Mouse (Mus musculus) embryonic facial prominence, embryonic 13.5 days (tissue): ENCODE results near the gene Csgalnact2. TPM values are rescaled to one million over a fixed set of nuclear protein-coding genes. Genes with fewer than 3 reads are reported as not detected.

Experiments
- ATAC-seq: fragments of 200-750 bp; cut with Nextera tagmentation; 2 replicates; pipeline ENCODE4 v1.8.0; 2017; ENCODE audit warnings: low read depth; ENCODE audit not compliant: insufficient number of reproducible peaks, insufficient read depth, low FRiP score, low TSS enrichment
- H3K27ac ChIP-seq: fragments of 300-500 bp; sonication (generic); 2 replicates; pipeline ENCODE4 v1.5.1; 2015; ENCODE audit warnings: moderate library complexity, mild to moderate bottlenecking, inconsistent platforms
- H3K27me3 ChIP-seq: fragments of 300-500 bp; sonication (generic); 2 replicates; pipeline ENCODE4 v1.6.1; 2015; ENCODE audit warnings: mild to moderate bottlenecking, inconsistent platforms
- H3K36me3 ChIP-seq: fragments of 300-500 bp; sonication (generic); 2 replicates; pipeline ENCODE4 v1.6.1; 2015; ENCODE audit warnings: mild to moderate bottlenecking, inconsistent platforms
- H3K4me1 ChIP-seq: fragments of 300-500 bp; sonication (generic); 2 replicates; pipeline ENCODE4 v1.6.1; 2015; ENCODE audit warnings: inconsistent platforms
- H3K4me2 ChIP-seq: fragments of 300-500 bp; sonication (generic); 2 replicates; pipeline ENCODE4 v1.6.1; 2015; ENCODE audit warnings: moderate library complexity, mild to moderate bottlenecking, inconsistent platforms
- H3K4me3 ChIP-seq: fragments of 300-500 bp; sonication (generic); 2 replicates; pipeline ENCODE4 v1.5.1; 2015; ENCODE audit warnings: mild to moderate bottlenecking, inconsistent platforms
- H3K9ac ChIP-seq: fragments of 300-500 bp; sonication (generic); 2 replicates; pipeline ENCODE4 v1.6.1; 2015; ENCODE audit warnings: mild to moderate bottlenecking, inconsistent platforms
- H3K9me3 ChIP-seq: fragments of 300-500 bp; sonication (generic); 2 replicates; pipeline ENCODE4 v1.6.1; 2016; ENCODE audit warnings: inconsistent platforms
- WGBS: fragments of 180-500 bp; shearing (Covaris S2); methylation state at CpG from one replicate; pipeline ENCODE4 v1.1.7; 2015; ENCODE audit warnings: mixed read lengths; 5-methylcytosine and 5-hydroxymethylcytosine counted together
- polyA plus RNA-seq: library from polyadenylated mRNA; unstranded; fragments of >200 nt; fragmentation: Nextera tagmentation; extraction: Ambion mirVana; gene quantifications from 2 replicates; pipeline ENCODE4 v1.2.1, GENCODE M21; 2015

The Csgalnact2 gene
- polyA plus RNA-seq, 1 experiment from 2014 or later: 16.1 TPM

GRCm38 (mm10) chr6:118083608-118084007, 55.3 kb downstream of the Csgalnact2 start:
- 66% methylated on average over 6 of the region's 6 CpGs for WGBS

GRCm38 (mm10) chr6:118082384-118082783, 56.6 kb downstream of the Csgalnact2 start:
- 77% methylated on average over 3 of the region's 3 CpGs for WGBS
- Histone ChIP-seq H3K27ac (no peak overlapping the region), H3K9me3 (no peaks in the 10 kb centered on the region), H3K4me1 (no peaks in the 10 kb centered on the region), H3K9ac (no peak overlapping the region), H3K27me3 (peaks cover 13% of the 10 kb centered on the region), H3K36me3 (no peaks in the 10 kb centered on the region), H3K4me2 (no peak overlapping the region), H3K4me3 (no peak overlapping the region)
- no peak for ATAC-seq

More at GRCm38 (mm10) chr6:118083608-118084007, 55.3 kb downstream of the Csgalnact2 start:
- no peaks in the 10 kb centered on the region for H3K4me1 ChIP-seq
- H3K9me3 ChIP-seq: no peaks in the 10 kb centered on the region
- H3K4me3 ChIP-seq: no peak overlapping the region
- no peak for ATAC-seq
- no peaks in the 10 kb centered on the region for H3K36me3 ChIP-seq
- peaks cover 13% of the 10 kb centered on the region for H3K27me3 ChIP-seq
- no peak overlapping the region for H3K27ac ChIP-seq
- no peak overlapping the region for H3K9ac ChIP-seq
- no peak overlapping the region for H3K4me2 ChIP-seq

- Histone ChIP-seq H3K9ac (no peak overlapping the region), H3K4me1 (no peaks in the 10 kb centered on the region), H3K4me3 (no peak overlapping the region), H3K27ac (no peak overlapping the region), H3K9me3 (no peaks in the 10 kb centered on the region), H3K27me3 (peaks cover 13% of the 10 kb centered on the region), H3K4me2 (no peak overlapping the region), H3K36me3 (no peaks in the 10 kb centered on the region)
- ATAC-seq: no peak
- WGBS: 92% methylated on average over 4 of the region's 4 CpGs
Measured at GRCm38 (mm10) chr6:118080711-118081110, 58.2 kb downstream of the Csgalnact2 start.

- 58% methylated on average over 10 of the region's 10 CpGs for WGBS
Measured at GRCm38 (mm10) chr6:118079762-118080465, 59.0 kb downstream of the Csgalnact2 start.

GRCm38 (mm10) chr6:118079292-118079691, 59.6 kb downstream of the Csgalnact2 start:
- Histone ChIP-seq H3K27ac (no peak overlapping the region), H3K4me1 (peaks cover 4% of the 10 kb centered on the region), H3K27me3 (peaks cover 13% of the 10 kb centered on the region), H3K36me3 (no peaks in the 10 kb centered on the region), H3K9ac (no peak overlapping the region), H3K9me3 (no peaks in the 10 kb centered on the region), H3K4me2 (no peak overlapping the region), H3K4me3 (no peak overlapping the region)
- 56% methylated on average over 3 of the region's 3 CpGs for WGBS
- no peak for ATAC-seq

More at GRCm38 (mm10) chr6:118079762-118080465, 59.0 kb downstream of the Csgalnact2 start:
- no peaks in the 10 kb centered on the region for H3K9me3 ChIP-seq
- H3K36me3 ChIP-seq: no peaks in the 10 kb centered on the region
- no peak overlapping the region for H3K4me3 ChIP-seq
- no peak overlapping the region for H3K9ac ChIP-seq
- ATAC-seq: no peak
- H3K27ac ChIP-seq: no peak overlapping the region
- H3K27me3 ChIP-seq: peaks cover 13% of the 10 kb centered on the region
- no peaks in the 10 kb centered on the region for H3K4me1 ChIP-seq
- no peak overlapping the region for H3K4me2 ChIP-seq

- Histone ChIP-seq H3K4me2 (no peak overlapping the region), H3K36me3 (no peaks in the 10 kb centered on the region), H3K27me3 (peaks cover 13% of the 10 kb centered on the region), H3K27ac (no peak overlapping the region), H3K4me3 (no peak overlapping the region), H3K4me1 (peaks cover 9% of the 10 kb centered on the region), H3K9me3 (no peaks in the 10 kb centered on the region), H3K9ac (no peak overlapping the region)
- ATAC-seq: no peak
- 67% methylated on average over 10 of the region's 10 CpGs for WGBS
Measured at GRCm38 (mm10) chr6:118078751-118079150, 60.2 kb downstream of the Csgalnact2 start.

- Histone ChIP-seq H3K4me3 (no peak overlapping the region), H3K4me2 (no peak overlapping the region), H3K27ac (no peak overlapping the region), H3K9ac (no peak overlapping the region), H3K9me3 (no peaks in the 10 kb centered on the region), H3K4me1 (peaks cover 12% of the 10 kb centered on the region), H3K36me3 (no peaks in the 10 kb centered on the region), H3K27me3 (peaks cover 13% of the 10 kb centered on the region)
- 65% methylated on average over 7 of the region's 7 CpGs for WGBS
- ATAC-seq: no peak
Measured at GRCm38 (mm10) chr6:118077421-118077820, 61.5 kb downstream of the Csgalnact2 start.

GRCm38 (mm10) chr6:118076748-118077147, 62.2 kb downstream of the Csgalnact2 start:
- no peak overlapping the region for H3K9ac ChIP-seq
- ATAC-seq: no peak
- H3K36me3 ChIP-seq: no peaks in the 10 kb centered on the region
- H3K27me3 ChIP-seq: peaks cover 13% of the 10 kb centered on the region
- no peak overlapping the region for H3K27ac ChIP-seq
- WGBS: 86% methylated on average over 8 of the region's 8 CpGs
- peaks cover 12% of the 10 kb centered on the region for H3K4me1 ChIP-seq
- H3K4me3 ChIP-seq: no peak overlapping the region
- H3K9me3 ChIP-seq: no peaks in the 10 kb centered on the region
- H3K4me2 ChIP-seq: no peak overlapping the region

GRCm38 (mm10) chr6:118076256-118076655, 62.7 kb downstream of the Csgalnact2 start:
- no peaks in the 10 kb centered on the region for H3K9me3 ChIP-seq
- H3K27ac ChIP-seq: no peak overlapping the region
- peaks cover 12% of the 10 kb centered on the region for H3K4me1 ChIP-seq
- no peak for ATAC-seq
- H3K36me3 ChIP-seq: no peaks in the 10 kb centered on the region
- 84% methylated on average over 3 of the region's 3 CpGs for WGBS
- peaks cover 13% of the 10 kb centered on the region for H3K27me3 ChIP-seq
- H3K4me2 ChIP-seq: no peak overlapping the region
- H3K9ac ChIP-seq: no peak overlapping the region
- H3K4me3 ChIP-seq: no peak overlapping the region

- Histone ChIP-seq H3K27ac (no peak overlapping the region), H3K4me3 (no peak overlapping the region), H3K9me3 (no peaks in the 10 kb centered on the region), H3K27me3 (peaks cover 4% of the 10 kb centered on the region), H3K4me1 (peaks cover 12% of the 10 kb centered on the region), H3K36me3 (no peaks in the 10 kb centered on the region), H3K4me2 (no peak overlapping the region), H3K9ac (no peak overlapping the region)
- ATAC-seq: no peak
- 21% methylated on average over 3 of the region's 3 CpGs for WGBS
Measured at GRCm38 (mm10) chr6:118074151-118074550, 64.8 kb downstream of the Csgalnact2 start.

GRCm38 (mm10) chr6:118072176-118072575, 66.8 kb downstream of the Csgalnact2 start:
- peaks cover 15% of the 10 kb centered on the region for H3K27me3 ChIP-seq
- H3K36me3 ChIP-seq: no peaks in the 10 kb centered on the region
- no peak overlapping the region for H3K4me2 ChIP-seq
- WGBS: 85% methylated on average over 1 of the region's 1 CpGs
- H3K9me3 ChIP-seq: no peaks in the 10 kb centered on the region
- H3K27ac ChIP-seq: no peak overlapping the region
- ATAC-seq: no peak
- H3K4me3 ChIP-seq: no peak overlapping the region
- no peak overlapping the region for H3K9ac ChIP-seq
- H3K4me1 ChIP-seq: peaks cover 12% of the 10 kb centered on the region

GRCm38 (mm10) chr6:118071416-118071815, 67.5 kb downstream of the Csgalnact2 start:
- H3K4me2 ChIP-seq: no peak overlapping the region
- no peak overlapping the region for H3K4me3 ChIP-seq
- H3K9me3 ChIP-seq: no peaks in the 10 kb centered on the region
- WGBS: 76% methylated on average over 3 of the region's 3 CpGs
- H3K4me1 ChIP-seq: peaks cover 18% of the 10 kb centered on the region
- H3K36me3 ChIP-seq: no peaks in the 10 kb centered on the region
- ATAC-seq: no peak
- H3K9ac ChIP-seq: no peak overlapping the region
- peaks cover 23% of the 10 kb centered on the region for H3K27me3 ChIP-seq
- H3K27ac ChIP-seq: no peak overlapping the region
